Mouse (Mus musculus) MEL (cell line): ENCODE results near the gene Aurka. TPM values are rescaled to one million over a fixed set of nuclear protein-coding genes. Genes with fewer than 3 reads are reported as not detected.

Experiments
- DNase-seq: peaks from one replicate; pipeline ENCODE4 v3.0.0; 2011; ENCODE audit warnings: low read depth, low spot score
- H3K27ac ChIP-seq: 2 replicates; pipeline ENCODE4 v1.5.1; 2012; ENCODE audit warnings: low read depth, mild to moderate bottlenecking, control low read depth, low read length, moderate library complexity; ENCODE audit not compliant: control insufficient read depth
- H3K27me3 ChIP-seq, 2 experiments: fragments of 150-350 bp in 1 of 2; sonication (generic) in 1 of 2; 2 replicates each; pipeline ENCODE4 v1.6.1; 2012; ENCODE audit warnings: low read length in 2 of 2, mild to moderate bottlenecking in 2 of 2, improper control_type of control experiment in 1 of 2, moderate library complexity in 1 of 2; ENCODE audit not compliant: insufficient read depth in 2 of 2, control insufficient read depth in 1 of 2
- H3K36me3 ChIP-seq, 2 experiments: 2 replicates each; pipeline ENCODE4 v1.6.1; 2012 to 2014; ENCODE audit warnings: low read length in 2 of 2, improper control_type of control experiment in 1 of 2, inconsistent platforms in 1 of 2, mild to moderate bottlenecking in 1 of 2; ENCODE audit not compliant: insufficient read depth in 2 of 2, control insufficient read depth in 1 of 2
- H3K4me1 ChIP-seq, 2 experiments: fragments of 150-350 bp in 1 of 2; sonication (generic) in 1 of 2; 2 replicates each; pipeline ENCODE4 v1.6.1; 2012; ENCODE audit warnings: low read length in 2 of 2, improper control_type of control experiment in 1 of 2, mild to moderate bottlenecking in 1 of 2; ENCODE audit not compliant: insufficient read depth in 2 of 2, control insufficient read depth in 1 of 2
- H3K4me3 ChIP-seq, 2 experiments: fragments of 150-350 bp in 1 of 2; sonication (generic) in 1 of 2; 2 replicates each; pipeline ENCODE4 v1.5.1; 2012; ENCODE audit warnings: low read depth in 2 of 2, low read length in 2 of 2, mild to moderate bottlenecking in 2 of 2, moderate library complexity in 2 of 2, control low read depth in 1 of 2, improper control_type of control experiment in 1 of 2; ENCODE audit not compliant: control insufficient read depth in 1 of 2, insufficient read depth in 1 of 2
- H3K79me2 ChIP-seq: 2 replicates; pipeline ENCODE4 v1.6.1; 2012; ENCODE audit warnings: mild to moderate bottlenecking, low read length, moderate library complexity; ENCODE audit not compliant: control insufficient read depth, poor library complexity, insufficient read depth
- H3K9ac ChIP-seq: 2 replicates; pipeline ENCODE4 v1.6.1; 2012; ENCODE audit warnings: low read depth, mild to moderate bottlenecking, control low read depth, low read length, moderate library complexity; ENCODE audit not compliant: control insufficient read depth, poor library complexity, severe bottlenecking
- H3K9me3 ChIP-seq: fragments of 150-350 bp; sonication (generic); replicated peaks from 2 replicates; pipeline ENCODE4 v1.6.1; 2012; ENCODE audit warnings: mild to moderate bottlenecking, low read length, improper control_type of control experiment, moderate library complexity; ENCODE audit not compliant: insufficient read depth
- BHLHE40 ChIP-seq: IDR thresholded peaks from 2 replicates; pipeline ENCODE4 v1.6.1; 2012; ENCODE audit warnings: low read depth, mild to moderate bottlenecking, inconsistent platforms, low read length, improper control_type of control experiment, borderline replicate concordance
- CTCF ChIP-seq, 3 experiments: IDR thresholded peaks in 2 of 3; conservative IDR thresholded peaks in 1 of 3; 2 replicates each; pipeline ENCODE4 v1.5.1; 2011 to 2012; ENCODE audit warnings: low read length in 3 of 3, low read depth in 2 of 3, mild to moderate bottlenecking in 2 of 3, improper control_type of control experiment in 1 of 3, inconsistent platforms in 1 of 3, mixed read lengths in 1 of 3, moderate library complexity in 1 of 3; ENCODE audit not compliant: control insufficient read depth in 1 of 3, insufficient read depth in 1 of 3, poor library complexity in 1 of 3, severe bottlenecking in 1 of 3
- GABPA ChIP-seq: IDR thresholded peaks from 2 replicates; pipeline ENCODE4 v1.6.1; 2012; ENCODE audit warnings: low read depth, mild to moderate bottlenecking, inconsistent platforms, low read length, improper control_type of control experiment, moderate library complexity
- GATA1 ChIP-seq: IDR thresholded peaks from 2 replicates; pipeline ENCODE4 v1.6.1; 2011; ENCODE audit warnings: low read depth, low read length, improper control_type of control experiment
- KAT2A ChIP-seq: conservative IDR thresholded peaks from 2 replicates; pipeline ENCODE4 v1.6.1; 2012; ENCODE audit warnings: low read depth, low read length, improper control_type of control experiment, inconsistent platforms
- MAFK ChIP-seq: IDR thresholded peaks from 2 replicates; pipeline ENCODE4 v1.6.1; 2011; ENCODE audit warnings: low read depth, mild to moderate bottlenecking, low read length, improper control_type of control experiment, borderline replicate concordance
- MAX ChIP-seq: IDR thresholded peaks from 2 replicates; pipeline ENCODE4 v1.6.1; 2011; ENCODE audit warnings: low read length, improper control_type of control experiment
- MXI1 ChIP-seq: IDR thresholded peaks from 2 replicates; pipeline ENCODE4 v1.6.1; 2011; ENCODE audit warnings: mild to moderate bottlenecking, low read depth, low read length, improper control_type of control experiment
- NRF1 ChIP-seq: IDR thresholded peaks from 2 replicates; pipeline ENCODE4 v1.6.1; 2014; ENCODE audit warnings: low read depth, mild to moderate bottlenecking, inconsistent platforms, low read length, improper control_type of control experiment, moderate library complexity; ENCODE audit not compliant: poor library complexity, insufficient read depth, severe bottlenecking
- POLR2AphosphoS2 ChIP-seq: IDR thresholded peaks from 2 replicates; pipeline ENCODE4 v1.6.1; 2011; ENCODE audit warnings: low read length, improper control_type of control experiment
- RAD21 ChIP-seq: IDR thresholded peaks from 2 replicates; pipeline ENCODE4 v1.6.1; 2011; ENCODE audit warnings: mild to moderate bottlenecking, low read depth, low read length, improper control_type of control experiment
- RCOR1 ChIP-seq: IDR thresholded peaks from 2 replicates; pipeline ENCODE4 v1.6.1; 2012; ENCODE audit warnings: low read depth, mild to moderate bottlenecking, inconsistent platforms, low read length, improper control_type of control experiment
- TAL1 ChIP-seq: IDR thresholded peaks from 2 replicates; pipeline ENCODE4 v1.6.1; 2012; ENCODE audit warnings: mild to moderate bottlenecking, inconsistent platforms, low read length, moderate library complexity, mixed read lengths
- TCF12 ChIP-seq: IDR thresholded peaks from 2 replicates; pipeline ENCODE4 v1.6.1; 2014; ENCODE audit warnings: low read depth, mild to moderate bottlenecking, inconsistent platforms, low read length, improper control_type of control experiment, moderate library complexity
- ZNF384 ChIP-seq: IDR thresholded peaks from 2 replicates; pipeline ENCODE4 v1.6.1; 2012; ENCODE audit warnings: low read depth, mild to moderate bottlenecking, inconsistent platforms, low read length, improper control_type of control experiment
- polyA plus RNA-seq, 2 experiments: library from polyadenylated mRNA; stranded (reverse) in 1 of 2; unstranded in 1 of 2; fragments of >175 nt in 1 of 2; fragments of >200 nt in 1 of 2; gene quantifications; 2 replicates each; pipeline versions ENCODE4 v1.2.1 to v1.2.4; 2012; ENCODE audit warnings: low replicate concordance in 2 of 2, low read depth in 1 of 2; ENCODE audit not compliant: insufficient read length in 2 of 2, insufficient read depth in 1 of 2, missing spikeins in 1 of 2
- total RNA-seq: library from RNA; depleted of rRNA; stranded (reverse); fragments of 300-350 nt; gene quantifications from 2 replicates; pipeline ENCODE4 v1.2.3, GENCODE M21; 2012

The Aurka gene
- total and polyA plus RNA-seq, 3 experiments: 110 to 236 (median 150) TPM

GRCm38 (mm10) chr2:172399901-172400300 lies 29.6 kb upstream of the Aurka start:
- no peak for TF ChIP-seq BHLHE40
- no peak for TF ChIP-seq KAT2A
- no peak for TF ChIP-seq TCF12
- TF ChIP-seq POLR2AphosphoS2: no peak
- TF ChIP-seq NRF1: no peak
- no peak for TF ChIP-seq MAFK
- TF ChIP-seq GABPA: no peak
- TF ChIP-seq RCOR1: no peak
- no peak for TF ChIP-seq CTCF (IDR thresholded peaks at IDR 0.05 in 2 of 3, conservative IDR thresholded peaks at IDR 0.05 in 1 of 3; ENCODE audit: control insufficient read depth in 1 of 3, insufficient read depth in 1 of 3, low read depth in 2 of 3, low read length in 3 of 3, poor library complexity in 1 of 3, severe bottlenecking in 1 of 3)
- TF ChIP-seq ZNF384: no peak
- no peak for TF ChIP-seq MAX
- Histone ChIP-seq H3K27me3 (no peaks in the 10 kb centered on the region), H3K4me3 (no peak overlapping the region), H3K36me3 (no peaks in the 10 kb centered on the region; a peak in 1 of 4 replicates), H3K4me1 (peaks cover 0 to 17% of the 10 kb centered on the region in 2 experiments; a peak in 3 of 4 replicates), H3K9ac (no peak overlapping the region), H3K27ac (no peak overlapping the region), H3K79me2 (no peaks in the 10 kb centered on the region), H3K9me3 (no peaks in the 10 kb centered on the region)
- no peak for DNase-seq

- no peak for DNase-seq
- H3K9ac ChIP-seq: no peak overlapping the region
- TF ChIP-seq MXI1 (no peak), TCF12 (no peak), NRF1 (no peak), GATA1 (no peak), MAFK (no peak), GABPA (no peak), RAD21 (no peak), TAL1 (no peak)
- H3K79me2 ChIP-seq: no peaks in the 10 kb centered on the region
- H3K27ac ChIP-seq: no peak overlapping the region
- H3K4me3 ChIP-seq: no peak overlapping the region
- H3K36me3 ChIP-seq: peaks cover 0 to 5% of the 10 kb centered on the region in 2 experiments; a peak in 2 of 4 replicates
- H3K9me3 ChIP-seq: no peaks in the 10 kb centered on the region
- H3K4me1 ChIP-seq: peaks cover 0 to 17% of the 10 kb centered on the region in 2 experiments; a peak in 3 of 4 replicates
- H3K27me3 ChIP-seq: no peaks in the 10 kb centered on the region
These were observed 25.6 kb upstream of the Aurka start for GRCm38 (mm10) chr2:172395961-172396360.
